ENCODE assay signal across 19 mouse cellular contexts in the genomic region with DNA sequence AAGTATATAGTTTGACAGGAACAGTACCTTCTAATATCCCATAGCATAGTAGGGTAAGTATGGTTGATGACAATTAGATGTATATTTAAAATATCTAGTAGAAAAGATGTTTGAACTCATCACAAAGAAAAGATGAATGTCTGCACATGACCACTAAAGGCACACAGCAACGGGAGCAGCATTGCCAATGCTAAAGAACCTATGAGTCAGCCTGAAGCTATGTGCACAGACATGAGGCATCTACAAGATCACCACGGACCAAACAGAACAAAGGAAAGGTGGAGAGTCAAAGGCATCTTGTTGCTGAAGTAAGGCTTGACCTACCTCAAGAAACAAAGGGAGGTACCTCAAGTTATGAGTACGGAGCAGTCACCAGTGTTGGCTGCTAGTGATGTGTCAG.
"Had no signal": no experiment of that assay in that cellular context is flagged by ENCODE, and none has a peak within 500 bp of the region (broad histone marks: within the 10 kb centered on the region; RNA-seq: fewer than 3 reads in every experiment).

No protein-coding gene starts in this region.

- DNase-seq: kidney, postnatal 25 days; layer of hippocampus, adult 9-11 months; liver, embryonic 13.5 days; lung, adult 2 months; lung, postnatal 14 days; lung, postnatal 4 days; midbrain, embryonic 14.5 days; right cerebral cortex, adult 18-20 months; right cerebral cortex, postnatal 14 days; right cerebral cortex, postnatal 4 days; thymus, adult 2 months; thymus, postnatal 14 days; thymus, postnatal 4 days had no signal

- H3K36me3 ChIP-seq: neural tube, embryonic 15.5 days had no signal

- H3K4me2 ChIP-seq: liver, embryonic 13.5 days; midbrain, embryonic 11.5 days; neural tube, embryonic 12.5 days; neural tube, embryonic 15.5 days had no signal

- H3K27ac ChIP-seq: kidney, postnatal 0 days; layer of hippocampus, adult 2 months; liver, embryonic 13.5 days; neural tube, embryonic 12.5 days; neural tube, embryonic 15.5 days; stomach, postnatal 0 days had no signal

- H3K9me3 ChIP-seq: liver, embryonic 13.5 days; neural tube, embryonic 12.5 days; neural tube, embryonic 15.5 days had no signal

- H3K9ac ChIP-seq: liver, embryonic 13.5 days; neural tube, embryonic 12.5 days; neural tube, embryonic 15.5 days had no signal

- H3K4me3 ChIP-seq: layer of hippocampus, adult 2 months; liver, embryonic 13.5 days; neural tube, embryonic 12.5 days; neural tube, embryonic 15.5 days had no signal

- H3K4me1 ChIP-seq: neural tube, embryonic 12.5 days had no signal

- H3K27me3 ChIP-seq: liver, embryonic 13.5 days; neural tube, embryonic 12.5 days; neural tube, embryonic 15.5 days had no signal
